In genomic region chr6:100500060-100500459, GRCm38 (mm10) we compare ENCODE assay signal across 20 mouse cellular contexts.
DNase-seq lines count a peak whose midpoint lies in the region; ATAC-seq and TF ChIP-seq lines count a peak whose summit lies in the region.
"Had no signal": no experiment of that assay in that cellular context is flagged by ENCODE, and none has a peak within 500 bp of the region (broad histone marks: within the 10 kb centered on the region; RNA-seq: fewer than 3 reads in every experiment).

No protein-coding gene starts in this region.

- no peak overlapping the region for H3K9ac ChIP-seq in hindbrain, embryonic 12.5 days
- no peak overlapping the region for H3K9ac ChIP-seq in hindbrain, embryonic 13.5 days
- no peak overlapping the region for H3K9ac ChIP-seq in kidney, postnatal 0 days (ENCODE audit: low read depth, low read length)
- no peak overlapping the region for H3K9ac ChIP-seq in neural tube, embryonic 13.5 days
- no peak overlapping the region for H3K9ac ChIP-seq in intestine, postnatal 0 days (ENCODE audit: low read depth, low read length)
- H3K9ac ChIP-seq: embryonic facial prominence, embryonic 15.5 days; heart, embryonic 15.5 days had no signal

- H3K27me3 ChIP-seq in hindbrain, embryonic 12.5 days, result peaks cover 45% of the 10 kb centered on the region
- H3K27me3 ChIP-seq in hindbrain, embryonic 13.5 days, result peaks cover 64% of the 10 kb centered on the region
- H3K27me3 ChIP-seq in kidney, postnatal 0 days (ENCODE audit: insufficient read depth, low read length), result no peaks in the 10 kb centered on the region
- H3K27me3 ChIP-seq in neural tube, embryonic 13.5 days, result peaks cover 32% of the 10 kb centered on the region
- H3K27me3 ChIP-seq in intestine, postnatal 0 days (replicated peaks; ENCODE audit: control insufficient read depth, insufficient read depth, low read length), result no peaks in the 10 kb centered on the region
- H3K27me3 ChIP-seq: embryonic facial prominence, embryonic 15.5 days had no signal

- DNase-seq in kidney, postnatal 0 days (ENCODE audit: low spot score), result no peak
- DNase-seq in kidney, adult 9 months, result no peak
- peak; percentile 59 for DNase-seq in retina, postnatal 1 day
- DNase-seq in retina, embryonic 14.5 days (ENCODE audit: low spot score), result no peak
- DNase-seq: adrenal gland, adult 2 months; adrenal gland, postnatal 25 days; cerebellum, adult 2 months; cerebellum, postnatal 10 days; gastrocnemius, postnatal 10 days had no signal

- no peak overlapping the region for H3K4me3 ChIP-seq in hindbrain, embryonic 12.5 days
- H3K4me3 ChIP-seq in hindbrain, embryonic 13.5 days, result no peak overlapping the region
- no peak overlapping the region for H3K4me3 ChIP-seq in kidney, postnatal 0 days (replicated peaks; ENCODE audit: low read depth, low read length)
- no peak overlapping the region for H3K4me3 ChIP-seq in neural tube, embryonic 13.5 days
- no peak overlapping the region for H3K4me3 ChIP-seq in intestine, postnatal 0 days (ENCODE audit: low read depth, low read length)
- H3K4me3 ChIP-seq: embryonic facial prominence, embryonic 15.5 days; erythroblast, embryonic 14.5 days; forebrain, embryonic 10.5 days; heart, adult 2 months; heart, embryonic 15.5 days had no signal

- TF ChIP-seq CTCF in kidney, postnatal 0 days (IDR thresholded peaks at IDR 0.05; ENCODE audit: low read depth), result no peak
- no peak for TF ChIP-seq CTCF in intestine, postnatal 0 days (IDR thresholded peaks at IDR 0.05; ENCODE audit: low read depth)

- no peaks in the 10 kb centered on the region for H3K36me3 ChIP-seq in hindbrain, embryonic 12.5 days
- no peaks in the 10 kb centered on the region for H3K36me3 ChIP-seq in hindbrain, embryonic 13.5 days
- H3K36me3 ChIP-seq in kidney, postnatal 0 days (ENCODE audit: insufficient read depth, low read length), result no peaks in the 10 kb centered on the region
- no peaks in the 10 kb centered on the region for H3K36me3 ChIP-seq in neural tube, embryonic 13.5 days
- H3K36me3 ChIP-seq in intestine, postnatal 0 days (ENCODE audit: control insufficient read depth, insufficient read depth), result no peaks in the 10 kb centered on the region
- H3K36me3 ChIP-seq: embryonic facial prominence, embryonic 15.5 days; forebrain, embryonic 10.5 days; heart, embryonic 15.5 days had no signal

- ATAC-seq in hindbrain, embryonic 12.5 days (ENCODE audit: low FRiP score), result peak; percentile 42
- no peak for ATAC-seq in hindbrain, embryonic 13.5 days (ENCODE audit: low FRiP score)
- peak; percentile 36; the same call in 1 of the 2 replicates for ATAC-seq in kidney, postnatal 0 days (replicated peaks; ENCODE audit: low FRiP score, low read depth)
- peak; percentile 60 for ATAC-seq in neural tube, embryonic 13.5 days (ENCODE audit: low read depth)
- ATAC-seq in intestine, postnatal 0 days, result no peak
- ATAC-seq: forebrain, embryonic 14.5 days had no signal

- no peak overlapping the region for H3K27ac ChIP-seq in hindbrain, embryonic 12.5 days
- no peak overlapping the region for H3K27ac ChIP-seq in hindbrain, embryonic 13.5 days
- H3K27ac ChIP-seq in kidney, postnatal 0 days, result no peak overlapping the region
- no peak overlapping the region for H3K27ac ChIP-seq in neural tube, embryonic 13.5 days (replicated peaks)
- no peak overlapping the region for H3K27ac ChIP-seq in intestine, postnatal 0 days (ENCODE audit: low read depth, low read length)
- H3K27ac ChIP-seq: embryonic facial prominence, embryonic 15.5 days; forebrain, embryonic 10.5 days; heart, adult 2 months; heart, embryonic 15.5 days had no signal

- 51% methylated on average over 8 of the region's 8 CpGs for WGBS in hindbrain, embryonic 12.5 days
- WGBS in hindbrain, embryonic 13.5 days, result 51% methylated on average over 8 of the region's 8 CpGs
- 44% methylated on average over 8 of the region's 8 CpGs for WGBS in kidney, postnatal 0 days
- WGBS in neural tube, embryonic 13.5 days, result 34% methylated on average over 8 of the region's 8 CpGs
- 74% methylated on average over 8 of the region's 8 CpGs for WGBS in intestine, postnatal 0 days

- peaks cover 30% of the 10 kb centered on the region for H3K4me1 ChIP-seq in hindbrain, embryonic 12.5 days
- peaks cover 39% of the 10 kb centered on the region for H3K4me1 ChIP-seq in hindbrain, embryonic 13.5 days (replicated peaks)
- H3K4me1 ChIP-seq in kidney, postnatal 0 days (replicated peaks; ENCODE audit: insufficient read depth, low read length), result no peaks in the 10 kb centered on the region
- H3K4me1 ChIP-seq in neural tube, embryonic 13.5 days (replicated peaks), result peaks cover 44% of the 10 kb centered on the region
- no peaks in the 10 kb centered on the region for H3K4me1 ChIP-seq in intestine, postnatal 0 days (replicated peaks; ENCODE audit: control insufficient read depth, insufficient read depth, low read length)

- no peak overlapping the region for H3K4me2 ChIP-seq in hindbrain, embryonic 12.5 days (replicated peaks)
- H3K4me2 ChIP-seq in hindbrain, embryonic 13.5 days, result no peak overlapping the region
- H3K4me2 ChIP-seq in kidney, postnatal 0 days (ENCODE audit: low read length), result no peak overlapping the region
- H3K4me2 ChIP-seq in neural tube, embryonic 13.5 days, result no peak overlapping the region
- no peak overlapping the region for H3K4me2 ChIP-seq in intestine, postnatal 0 days (replicated peaks; ENCODE audit: low read depth)
- H3K4me2 ChIP-seq: embryonic facial prominence, embryonic 15.5 days; heart, embryonic 11.5 days; heart, embryonic 15.5 days had no signal

- no peaks in the 10 kb centered on the region for H3K9me3 ChIP-seq in hindbrain, embryonic 12.5 days (replicated peaks)
- H3K9me3 ChIP-seq in hindbrain, embryonic 13.5 days, result no peaks in the 10 kb centered on the region
- H3K9me3 ChIP-seq in kidney, postnatal 0 days (replicated peaks; ENCODE audit: low read length), result no peaks in the 10 kb centered on the region
- H3K9me3 ChIP-seq in neural tube, embryonic 13.5 days, result no peaks in the 10 kb centered on the region
- no peaks in the 10 kb centered on the region for H3K9me3 ChIP-seq in intestine, postnatal 0 days (ENCODE audit: control insufficient read depth)
- H3K9me3 ChIP-seq: embryonic facial prominence, embryonic 15.5 days; forebrain, embryonic 10.5 days; heart, embryonic 15.5 days had no signal

Comparison
In these comparisons a context has a peak if more than half of its experiments do, and no peak if none do; other contexts are left out.
1. ATAC-seq: peak in hindbrain, embryonic 12.5 days (single experiment), kidney, postnatal 0 days (single experiment) and neural tube, embryonic 13.5 days (single experiment); none in hindbrain, embryonic 13.5 days (single experiment) and intestine, postnatal 0 days (single experiment).